In genomic region chr17:45596631-45597396, GRCm38 (mm10) we compare ENCODE assay signal across 8 mouse cellular contexts. TPM values are rescaled to one million over a fixed set of nuclear protein-coding genes. Genes with fewer than 3 reads are reported as not detected.
DNase-seq lines count a peak whose midpoint lies in the region; ATAC-seq and TF ChIP-seq lines count a peak whose summit lies in the region.
"Had no signal": no experiment of that assay in that cellular context is flagged by ENCODE, and none has a peak within 500 bp of the region (broad histone marks: within the 10 kb centered on the region; RNA-seq: fewer than 3 reads in every experiment).

No protein-coding gene starts in this region.

- intact Hi-C loops in gastrocnemius, adult 2 months (cut with DNase I): loop anchor here (10.0 kb wide), 1 partner anchor 438 kb away; the partner anchor contains the start of gene Vegfa
- intact Hi-C loops in left cerebral cortex, postnatal 36 days (cut with DNase I): no loop called here

- POLR2A ChIA-PET in Patski (lab: Charles Lee): interaction anchor here (0.6 to 1.8 kb wide), 4 partner anchors 12 to 337 kb away, joined by 3 to 8 read pairs (median 4); partner anchors contain the start of gene Hsp90ab1

- no peak overlapping the region for H3K4me2 ChIP-seq in hindbrain, embryonic 14.5 days (replicated peaks)
- H3K4me2 ChIP-seq in midbrain, embryonic 11.5 days: no peak overlapping the region

- in situ Hi-C loops in Patski (cut with MboI; ENCODE audit: low pct_unique_long_range_greater_than_20kb): no loop called here

- DNase-seq in Patski (ENCODE audit: low read depth, low spot score): peak; percentile 60
- peak; percentile 82 for DNase-seq in cerebellum, adult 9-10 months
- peak; percentile 93 for DNase-seq in gastrocnemius, adult 2 months
- DNase-seq in hindbrain, embryonic 14.5 days (ENCODE audit: low spot score): no peak
- DNase-seq in left cerebral cortex, postnatal 36 days (ENCODE audit: low spot score in 2 of 2): peak; percentile 60 to 69
- DNase-seq in midbrain, embryonic 11.5 days (ENCODE audit: low spot score, missing footprints): peak; percentile 90
- DNase-seq in spleen, adult 2 months (ENCODE audit: low read depth in 1 of 2, low spot score in 2 of 2): peak in 1 of 2 experiments; percentile 57

- H3K4me1 ChIP-seq in hindbrain, embryonic 14.5 days (replicated peaks; ENCODE audit: control insufficient read depth, insufficient read depth, low read length): peaks cover 27% of the 10 kb centered on the region
- peaks cover 42% of the 10 kb centered on the region for H3K4me1 ChIP-seq in midbrain, embryonic 11.5 days (ENCODE audit: control insufficient read depth, insufficient read depth, low read length)
- H3K4me1 ChIP-seq in spleen, adult 2 months (ENCODE audit: control insufficient read depth, insufficient read depth, insufficient read length): peaks cover 18% of the 10 kb centered on the region; the same call in 1 of the 2 replicates

- TF ChIP-seq CTCF in Patski (IDR thresholded peaks at IDR 0.05): no peak
- peak; percentile 82 for TF ChIP-seq CTCF in gastrocnemius, adult 2 months (IDR thresholded peaks at IDR 0.05)
- TF ChIP-seq CTCF in spleen, adult 2 months (IDR thresholded peaks at IDR 0.05; ENCODE audit: extremely low read depth, insufficient read depth, insufficient read length, insufficient replicate concordance): peak; percentile 58; the same call in 1 of the 2 replicates

- no peaks in the 10 kb centered on the region for H3K36me3 ChIP-seq in hindbrain, embryonic 14.5 days (replicated peaks; ENCODE audit: control insufficient read depth, insufficient read depth)
- H3K36me3 ChIP-seq in midbrain, embryonic 11.5 days (ENCODE audit: control insufficient read depth, insufficient read depth, low read length): no peaks in the 10 kb centered on the region
- H3K36me3 ChIP-seq in spleen, adult 2 months (ENCODE audit: control insufficient read depth, insufficient read depth, low read length): no peaks in the 10 kb centered on the region
- H3K36me3 ChIP-seq: limb, embryonic 12.5 days had no signal

- TF ChIP-seq POLR2A in spleen, adult 2 months (IDR thresholded peaks at IDR 0.05; ENCODE audit: low read depth, low read length): no peak

- ATAC-seq in Patski: peak; percentile 63
- peak; percentile 56; the same call in 1 of the 2 replicates for ATAC-seq in hindbrain, embryonic 14.5 days (ENCODE audit: low FRiP score)
- ATAC-seq in midbrain, embryonic 11.5 days (ENCODE audit: low FRiP score): peak; percentile 36; the same call in 1 of the 2 replicates

- peak overlapping the region; percentile 91 for H3K27ac ChIP-seq in gastrocnemius, adult 2 months
- H3K27ac ChIP-seq in hindbrain, embryonic 14.5 days: peak overlapping the region; percentile 32
- H3K27ac ChIP-seq in midbrain, embryonic 11.5 days (ENCODE audit: low read depth, low read length): peak overlapping the region; percentile 51
- peak overlapping the region; percentile 19; the same call in 1 of the 2 replicates for H3K27ac ChIP-seq in spleen, adult 2 months (ENCODE audit: insufficient read depth, low read length)
- H3K27ac ChIP-seq: limb, embryonic 12.5 days had no signal

- H3K4me3 ChIP-seq in gastrocnemius, adult 2 months: no peak overlapping the region
- no peak overlapping the region for H3K4me3 ChIP-seq in hindbrain, embryonic 14.5 days (replicated peaks; ENCODE audit: low read length)
- H3K4me3 ChIP-seq in midbrain, embryonic 11.5 days (ENCODE audit: low read depth, low read length): no peak overlapping the region
- H3K4me3 ChIP-seq in spleen, adult 2 months (ENCODE audit: extremely low read depth, insufficient read depth, insufficient read length): no peak overlapping the region

- H3K9me3 ChIP-seq in hindbrain, embryonic 14.5 days (ENCODE audit: control insufficient read depth, low read length): no peaks in the 10 kb centered on the region
- no peaks in the 10 kb centered on the region for H3K9me3 ChIP-seq in midbrain, embryonic 11.5 days (ENCODE audit: control insufficient read depth, low read length)
- H3K9me3 ChIP-seq: limb, embryonic 12.5 days had no signal

- no peak overlapping the region for H3K9ac ChIP-seq in hindbrain, embryonic 14.5 days
- no peak overlapping the region for H3K9ac ChIP-seq in midbrain, embryonic 11.5 days (ENCODE audit: low read length)

- WGBS in hindbrain, embryonic 14.5 days: 23% methylated on average over 10 of the region's 11 CpGs
- WGBS in midbrain, embryonic 11.5 days: 28% methylated on average over 11 of the region's 11 CpGs
- 45% methylated on average over 11 of the region's 11 CpGs for WGBS in spleen, adult 2 months

- H3K27me3 ChIP-seq in Patski: peaks cover 4% of the 10 kb centered on the region
- peaks cover 43% of the 10 kb centered on the region for H3K27me3 ChIP-seq in hindbrain, embryonic 14.5 days (ENCODE audit: control insufficient read depth, insufficient read depth, low read length)
- peaks cover 42% of the 10 kb centered on the region for H3K27me3 ChIP-seq in midbrain, embryonic 11.5 days (ENCODE audit: control insufficient read depth, insufficient read depth, low read length)
- H3K27me3 ChIP-seq in spleen, adult 2 months (ENCODE audit: control insufficient read depth, insufficient read depth, low read length): no peaks in the 10 kb centered on the region

- CTCF ChIA-PET in Patski (lab: Charles Lee): interaction anchor here (0.8 to 1.9 kb wide), 5 partner anchors 9 to 30 kb away, joined by 3 to 11 read pairs (median 3); no protein-coding TSS in a partner anchor

RNA-seq across cellular contexts. Expression of gene Slc29a1, which starts 2.6 kb away (rescaled TPM):
- polyA plus RNA-seq in Patski (2021): 39.4 TPM
- 10 to 100 TPM; 27.4 to 44.7 TPM for total RNA-seq in gastrocnemius, adult 2 months (2021)
- 41.5 and 42.7 TPM in 2 replicates for polyA plus RNA-seq in hindbrain, embryonic 14.5 days (2014; fragmentation: Nextera tagmentation; extraction: Ambion mirVana)
- total RNA-seq in left cerebral cortex, postnatal 36 days (2021): 10 to 100 TPM; 17.1 to 23.2 TPM
- 45.1 and 46.8 TPM in 2 replicates for polyA plus RNA-seq in midbrain, embryonic 11.5 days (2014; fragmentation: Nextera tagmentation; extraction: Ambion mirVana)
- polyA plus RNA-seq in spleen, adult 2 months (2012; rRNA removed): 108 and 122 TPM in 2 replicates

RNA-seq across cellular contexts. Expression of gene Mymx, which starts 5.1 kb away (rescaled TPM):
- not detected for polyA plus RNA-seq in Patski (2021)
- under 1 TPM in 1 of 2 experiments, not detected in 1; 0.36 TPM for total RNA-seq in gastrocnemius, adult 2 months (2021)
- polyA plus RNA-seq in hindbrain, embryonic 14.5 days (2014; fragmentation: Nextera tagmentation; extraction: Ambion mirVana): not detected in 2 replicates
- not detected for total RNA-seq in left cerebral cortex, postnatal 36 days (2021)
- polyA plus RNA-seq in midbrain, embryonic 11.5 days (2014; fragmentation: Nextera tagmentation; extraction: Ambion mirVana): 0.21 TPM in 1 of 2 replicates, not detected in the other
- polyA plus RNA-seq in spleen, adult 2 months (2012; rRNA removed): not detected in 2 replicates

RNA-seq across cellular contexts. Expression of gene Hsp90ab1, which starts 23.7 kb away (rescaled TPM):
- polyA plus RNA-seq in Patski (2021): 1,835 TPM
- 1,000 to 10,000 TPM; 1,106 to 1,162 TPM for total RNA-seq in gastrocnemius, adult 2 months (2021)
- 1,324 and 1,355 TPM in 2 replicates for polyA plus RNA-seq in hindbrain, embryonic 14.5 days (2014; fragmentation: Nextera tagmentation; extraction: Ambion mirVana)
- 1,000 to 10,000 TPM; 1,413 to 1,526 TPM for total RNA-seq in left cerebral cortex, postnatal 36 days (2021)
- polyA plus RNA-seq in midbrain, embryonic 11.5 days (2014; fragmentation: Nextera tagmentation; extraction: Ambion mirVana): 1,614 and 1,690 TPM in 2 replicates
- polyA plus RNA-seq in spleen, adult 2 months (2012; rRNA removed): 194 and 202 TPM in 2 replicates

RNA-seq across cellular contexts. Expression of gene Slc35b2, which starts 33.1 kb away (rescaled TPM):
- 98.0 TPM for polyA plus RNA-seq in Patski (2021)
- 10 to 100 TPM; 16.0 to 17.3 TPM for total RNA-seq in gastrocnemius, adult 2 months (2021)
- 83.1 and 84.2 TPM in 2 replicates for polyA plus RNA-seq in hindbrain, embryonic 14.5 days (2014; fragmentation: Nextera tagmentation; extraction: Ambion mirVana)
- total RNA-seq in left cerebral cortex, postnatal 36 days (2021): 10 to 100 TPM; 24.7 to 33.0 TPM
- polyA plus RNA-seq in midbrain, embryonic 11.5 days (2014; fragmentation: Nextera tagmentation; extraction: Ambion mirVana): 97.2 and 102 TPM in 2 replicates
- 70.9 and 71.3 TPM in 2 replicates for polyA plus RNA-seq in spleen, adult 2 months (2012; rRNA removed)

RNA-seq across cellular contexts. Expression of gene Nfkbie, which starts 41.3 kb away (rescaled TPM):
- polyA plus RNA-seq in Patski (2021): 9.5 TPM
- under 1 TPM; 0.36 to 0.43 TPM for total RNA-seq in gastrocnemius, adult 2 months (2021)
- polyA plus RNA-seq in hindbrain, embryonic 14.5 days (2014; fragmentation: Nextera tagmentation; extraction: Ambion mirVana): 4.3 and 4.7 TPM in 2 replicates
- total RNA-seq in left cerebral cortex, postnatal 36 days (2021): 1 to 10 TPM; 1.7 to 2.7 TPM
- 7.8 and 9.0 TPM in 2 replicates for polyA plus RNA-seq in midbrain, embryonic 11.5 days (2014; fragmentation: Nextera tagmentation; extraction: Ambion mirVana)
- 50.4 and 65.9 TPM in 2 replicates for polyA plus RNA-seq in spleen, adult 2 months (2012; rRNA removed)

Comparison
In these comparisons a context has a peak if more than half of its experiments do, and no peak if none do; other contexts are left out.
1. H3K27ac ChIP-seq: peak in every context shown above with its lines; median percentile 91 in gastrocnemius, adult 2 months; 51 in midbrain, embryonic 11.5 days; 32 in hindbrain, embryonic 14.5 days; 19 in spleen, adult 2 months.